Mouse (Mus musculus) liver, embryonic 13.5 days (tissue): ENCODE data around the gene Fis1. TPM values are rescaled to one million over a fixed set of nuclear protein-coding genes. Genes with fewer than 3 reads are reported as not detected.
A peak's percentile ranks its signal among the peaks of the same experiment; 100 is the strongest.

Experiments
- ATAC-seq: fragments of 200-750 bp; cut with Nextera tagmentation; 2 replicates; pipeline ENCODE4 v1.8.0; 2017; ENCODE audit warnings: low read depth, mild to moderate bottlenecking, moderate number of reproducible peaks, moderate library complexity
- DNase-seq: peaks from one replicate; pipeline ENCODE4 v3.0.0; 2022
- H3K27ac ChIP-seq: fragments of 300-500 bp; sonication (generic); 2 replicates; pipeline ENCODE4 v1.5.1; 2015; ENCODE audit warnings: moderate library complexity, mild to moderate bottlenecking, inconsistent platforms
- H3K27me3 ChIP-seq: fragments of 300-500 bp; sonication (generic); 2 replicates; pipeline ENCODE4 v1.6.1; 2015; ENCODE audit warnings: mild to moderate bottlenecking, inconsistent platforms
- H3K36me3 ChIP-seq: fragments of 300-500 bp; sonication (generic); 2 replicates; pipeline ENCODE4 v1.6.1; 2015; ENCODE audit warnings: mild to moderate bottlenecking, inconsistent platforms
- H3K4me1 ChIP-seq: fragments of 300-500 bp; sonication (generic); replicated peaks from 2 replicates; pipeline ENCODE4 v1.6.1; 2015; ENCODE audit warnings: inconsistent platforms
- H3K4me2 ChIP-seq: fragments of 300-500 bp; sonication (generic); 2 replicates; pipeline ENCODE4 v1.6.1; 2015; ENCODE audit warnings: inconsistent platforms, mild to moderate bottlenecking, moderate library complexity
- H3K4me3 ChIP-seq: fragments of 300-500 bp; sonication (generic); replicated peaks from 2 replicates; pipeline ENCODE4 v1.5.1; 2015; ENCODE audit warnings: mild to moderate bottlenecking, inconsistent platforms
- H3K9ac ChIP-seq: fragments of 300-500 bp; sonication (generic); 2 replicates; pipeline ENCODE4 v1.6.1; 2015; ENCODE audit warnings: mild to moderate bottlenecking, inconsistent platforms
- H3K9me3 ChIP-seq: fragments of 300-500 bp; sonication (generic); replicated peaks from 2 replicates; pipeline ENCODE4 v1.6.1; 2016; ENCODE audit warnings: inconsistent platforms
- WGBS: fragments of 180-500 bp; shearing (Covaris S2); methylation state at CpG from one replicate; pipeline ENCODE4 v1.1.7; 2015; ENCODE audit not compliant: insufficient replicate concordance; 5-methylcytosine and 5-hydroxymethylcytosine counted together
- polyA plus RNA-seq: library from polyadenylated mRNA; unstranded; fragments of >200 nt; fragmentation: Nextera tagmentation; extraction: Ambion mirVana; gene quantifications from 2 replicates; pipeline ENCODE4 v1.2.1, GENCODE M21; 2015

Gene Fis1
- polyA plus RNA-seq, 1 experiment from 2014 or later, result 196 TPM

DNA sequence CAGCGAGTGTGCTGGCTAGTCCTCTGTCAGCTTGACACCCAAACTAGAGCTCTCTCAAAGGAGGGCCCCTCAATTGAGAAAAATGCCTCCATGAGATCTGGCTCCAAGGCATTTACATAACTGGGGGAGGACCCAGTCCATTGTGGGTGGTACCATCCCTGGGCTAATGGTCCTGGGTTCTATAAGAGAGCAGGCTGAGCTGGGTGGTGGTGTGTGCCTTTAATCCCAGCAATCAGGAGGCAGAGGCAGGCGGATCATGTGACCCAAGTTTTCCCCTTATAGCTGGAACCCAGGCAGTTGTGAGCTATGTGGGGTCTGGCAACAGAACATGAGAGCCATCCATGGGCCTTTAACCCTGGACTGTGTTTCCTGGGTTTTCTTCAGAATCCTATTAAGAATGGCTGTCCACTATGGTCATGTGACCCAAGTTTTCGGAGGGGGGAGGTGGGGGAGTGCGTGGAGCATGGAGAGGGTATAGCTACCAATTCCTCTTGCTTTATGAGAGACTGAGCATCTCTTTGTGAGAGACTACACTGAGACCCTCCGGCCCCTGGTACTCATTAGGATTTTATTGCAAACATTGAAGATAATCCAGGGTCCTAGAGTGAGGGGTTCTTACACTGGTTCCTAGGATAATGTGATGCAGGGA lies 8.4 kb downstream of the Fis1 start:
- WGBS, result 29% methylated on average over 5 of the region's 5 CpGs
- Histone ChIP-seq H3K9ac (peak overlapping the region; percentile 84), H3K36me3 (peaks cover 40% of the 10 kb centered on the region), H3K4me2 (peak overlapping the region; percentile 82), H3K27ac (peak overlapping the region; percentile 94), H3K4me1 (peaks cover 65% of the 10 kb centered on the region), H3K4me3 (peak overlapping the region; percentile 75), H3K9me3 (no peaks in the 10 kb centered on the region), H3K27me3 (no peaks in the 10 kb centered on the region)
- DNase-seq (no peak), ATAC-seq (no peak)

DNA sequence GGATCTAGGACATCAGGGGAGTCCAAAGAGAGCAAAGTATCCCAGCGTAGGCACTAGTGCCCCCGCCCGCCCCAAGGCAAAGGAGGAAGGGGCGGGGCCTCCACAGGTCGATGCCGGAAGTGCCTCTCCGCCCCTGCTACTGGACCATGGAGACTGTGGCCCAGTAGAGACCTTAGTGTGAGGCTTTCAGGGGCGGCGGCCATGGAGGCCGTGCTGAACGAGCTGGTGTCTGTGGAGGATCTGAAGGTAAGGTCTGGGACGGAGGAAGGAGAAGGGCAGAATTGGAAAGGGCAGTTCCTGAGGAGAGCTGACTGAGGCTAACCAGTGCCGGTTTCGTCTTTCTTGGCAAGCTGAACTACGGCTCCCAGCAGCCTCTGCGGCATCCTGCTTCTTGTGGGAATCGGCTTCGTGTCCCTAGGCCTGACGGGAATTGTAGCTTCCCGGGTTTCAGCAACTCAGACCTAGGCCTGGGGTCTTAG lies 8.9 kb downstream of the Fis1 start:
- DNase-seq, result peak; percentile 86
- no peaks in the 10 kb centered on the region for H3K9me3 ChIP-seq
- ATAC-seq, result peak; percentile 82
- H3K27me3 ChIP-seq, result no peaks in the 10 kb centered on the region
- peaks cover 44% of the 10 kb centered on the region for H3K36me3 ChIP-seq
- peaks cover 71% of the 10 kb centered on the region for H3K4me1 ChIP-seq
- peak overlapping the region; percentile 82 for H3K4me2 ChIP-seq
- WGBS, result 0% methylated on average over 20 of the region's 20 CpGs
- peak overlapping the region; percentile 84 for H3K9ac ChIP-seq
- peak overlapping the region; percentile 94 for H3K27ac ChIP-seq
- peak overlapping the region; percentile 75 for H3K4me3 ChIP-seq

DNA sequence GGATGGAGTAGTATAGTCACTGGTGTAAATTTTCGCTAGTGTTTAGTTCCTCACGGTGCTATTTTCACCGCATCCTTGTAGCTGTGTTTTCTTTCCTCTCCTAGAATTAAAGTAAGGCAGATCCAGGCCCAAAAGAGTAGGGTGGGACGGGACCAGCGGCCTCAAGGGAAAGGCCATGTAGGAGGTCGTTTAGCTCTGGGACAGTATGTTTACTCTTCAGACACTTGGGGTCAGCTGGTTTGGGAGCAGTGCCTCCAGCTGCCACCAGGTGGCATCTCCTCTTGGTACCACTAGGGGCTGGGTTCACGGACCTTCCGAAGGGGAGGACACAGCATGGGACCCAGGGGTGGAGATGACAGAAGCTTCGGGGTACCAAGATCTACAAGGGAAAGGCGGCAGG lies 9.4 kb downstream of the Fis1 start:
- H3K4me2 ChIP-seq, result peak overlapping the region; percentile 82
- whole genome bisulfite sequencing, result 1% methylated on average over 10 of the region's 10 CpGs
- H3K4me1 ChIP-seq, result peaks cover 72% of the 10 kb centered on the region
- ATAC-seq (peak; percentile 58), DNase-seq (peak; percentile 78)
- peak overlapping the region; percentile 75 for H3K4me3 ChIP-seq
- peaks cover 41% of the 10 kb centered on the region for H3K36me3 ChIP-seq
- peak overlapping the region; percentile 84 for H3K9ac ChIP-seq
- H3K27me3 ChIP-seq, result no peaks in the 10 kb centered on the region
- H3K27ac ChIP-seq, result peak overlapping the region; percentile 94
- no peaks in the 10 kb centered on the region for H3K9me3 ChIP-seq

DNA sequence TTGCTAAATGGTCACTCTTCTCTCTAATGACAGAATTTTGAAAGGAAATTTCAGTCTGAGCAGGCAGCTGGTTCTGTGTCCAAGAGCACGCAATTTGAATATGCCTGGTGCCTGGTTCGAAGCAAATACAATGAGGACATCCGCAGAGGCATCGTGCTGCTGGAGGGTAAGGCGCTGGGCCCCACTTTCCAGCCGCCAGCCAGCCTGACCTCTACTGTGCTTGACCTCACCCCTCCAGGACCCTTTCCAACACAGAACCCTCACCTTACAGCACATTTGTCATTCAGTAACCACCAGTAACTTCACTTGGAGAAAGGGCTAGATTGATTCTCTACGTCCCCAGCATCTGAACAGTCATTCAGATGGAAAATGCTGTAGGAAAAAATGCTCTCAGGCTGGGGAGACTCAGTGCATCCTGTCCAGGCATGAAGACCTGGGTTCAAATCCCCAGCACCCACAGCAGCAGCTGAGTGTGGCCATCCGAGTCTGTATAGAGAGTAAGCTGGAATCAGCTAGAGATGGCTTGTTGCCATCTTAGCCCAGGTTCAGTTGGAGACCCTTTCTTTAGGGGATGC lies 10.0 kb downstream of the Fis1 start:
- Histone ChIP-seq H3K27me3 (no peaks in the 10 kb centered on the region), H3K36me3 (peaks cover 41% of the 10 kb centered on the region), H3K9ac (peak overlapping the region; percentile 84), H3K4me3 (peak overlapping the region; percentile 75), H3K27ac (peak overlapping the region; percentile 94), H3K9me3 (no peaks in the 10 kb centered on the region), H3K4me2 (peak overlapping the region; percentile 82), H3K4me1 (peaks cover 72% of the 10 kb centered on the region)
- ATAC-seq, result no peak
- 74% methylated on average over 8 of the region's 8 CpGs for WGBS
- DNase-seq, result no peak

DNA sequence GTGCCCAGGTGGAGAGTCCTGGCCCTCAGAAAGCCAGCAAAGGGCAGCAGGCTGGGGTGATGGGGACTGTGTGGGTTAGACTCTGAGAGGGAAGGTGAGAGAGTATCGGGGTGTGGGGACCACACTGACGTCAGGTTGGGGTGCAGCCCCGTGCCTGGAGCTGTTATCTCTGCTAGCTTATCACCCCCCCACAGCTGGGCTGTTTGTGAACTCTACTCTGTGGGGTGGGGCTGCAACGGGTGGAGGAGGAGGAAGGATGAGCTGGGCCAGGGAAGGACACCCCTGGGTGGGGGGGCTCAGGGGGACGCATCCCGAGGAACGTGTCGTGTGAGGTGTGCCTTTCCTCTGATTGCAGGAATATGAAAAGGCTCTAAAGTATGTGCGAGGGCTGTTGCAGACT lies 12.1 kb downstream of the Fis1 start:
- H3K27ac ChIP-seq, result peak overlapping the region; percentile 94
- peak overlapping the region; percentile 21 for H3K4me3 ChIP-seq
- H3K9ac ChIP-seq, result peak overlapping the region; percentile 67

DNA sequence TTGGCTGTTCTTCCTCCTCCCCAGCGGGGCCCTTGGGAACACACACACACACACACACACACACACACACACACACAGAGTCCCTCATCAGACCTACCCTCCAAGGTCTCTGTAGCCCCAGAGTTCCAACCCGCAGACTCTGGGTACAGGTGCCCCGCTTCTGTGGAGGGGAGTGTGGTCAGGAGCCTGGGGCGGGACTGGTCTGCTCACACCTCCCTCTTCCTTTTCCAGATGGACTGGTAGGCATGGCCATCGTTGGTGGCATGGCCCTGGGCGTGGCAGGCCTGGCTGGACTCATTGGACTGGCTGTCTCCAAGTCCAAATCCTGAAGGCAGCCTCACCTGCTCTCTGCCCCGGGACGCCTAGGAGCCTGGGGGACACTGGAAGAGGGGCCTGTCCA lies 12.6 kb downstream of the Fis1 start:
- no peak for DNase-seq

More for the DNA sequence above, 12.1 kb downstream of the Fis1 start:
- H3K4me1 ChIP-seq, result peaks cover 61% of the 10 kb centered on the region
- H3K36me3 ChIP-seq, result peaks cover 41% of the 10 kb centered on the region
- no peaks in the 10 kb centered on the region for H3K27me3 ChIP-seq
- 38% methylated on average over 9 of the region's 9 CpGs for WGBS
- no peaks in the 10 kb centered on the region for H3K9me3 ChIP-seq
- H3K4me2 ChIP-seq, result peak overlapping the region; percentile 61
- peak; percentile 85 for ATAC-seq
- DNase-seq, result peak; percentile 84

DNA sequence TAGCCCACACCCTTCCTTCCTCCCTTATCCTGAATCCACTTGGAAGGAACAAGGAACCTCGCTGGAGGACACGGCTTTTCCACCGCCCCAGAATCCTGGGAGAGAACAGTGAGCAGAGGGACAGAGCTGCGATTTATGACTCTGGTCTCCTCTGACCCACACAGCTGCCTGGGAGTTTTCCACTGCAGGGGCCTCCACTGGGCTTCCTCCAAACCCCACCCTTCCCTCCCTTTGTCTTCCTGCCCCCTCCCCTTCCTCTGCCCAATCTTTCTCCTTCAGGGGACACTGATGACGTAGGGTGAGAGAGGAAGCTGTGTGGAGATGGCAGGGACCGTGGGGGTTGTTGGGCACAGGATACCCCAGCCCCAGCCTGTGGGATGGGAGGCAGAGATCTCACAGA lies 13.3 kb downstream of the Fis1 start, which contains the start of gene Cldn15:
Gene Cldn15 (plus strand): TSS at position 286 of the 400 bp plus-strand sequence.
- H3K27me3 ChIP-seq, result no peaks in the 10 kb centered on the region
- peak within 1 kb of the TSS; percentile 94 for H3K27ac ChIP-seq
- ATAC-seq (no peak), DNase-seq (no peak)
- peak within 1 kb of the TSS; percentile 61 for H3K4me2 ChIP-seq
- peak within 1 kb of the TSS; percentile 21 for H3K4me3 ChIP-seq
- peaks cover 41% of the 10 kb centered on the region for H3K36me3 ChIP-seq
- peaks cover 54% of the 10 kb centered on the region for H3K4me1 ChIP-seq
- H3K9ac ChIP-seq, result peak within 1 kb of the TSS; percentile 67
- WGBS, result 50% methylated on average over 6 of the region's 6 CpGs
- no peaks in the 10 kb centered on the region for H3K9me3 ChIP-seq

More for the DNA sequence above, 12.6 kb downstream of the Fis1 start:
- 69% methylated on average over 8 of the region's 8 CpGs for WGBS
- H3K27ac ChIP-seq, result peak overlapping the region; percentile 94
- peaks cover 41% of the 10 kb centered on the region for H3K36me3 ChIP-seq
- peak overlapping the region; percentile 67 for H3K9ac ChIP-seq
- peaks cover 61% of the 10 kb centered on the region for H3K4me1 ChIP-seq
- H3K4me3 ChIP-seq, result peak overlapping the region; percentile 21
- peak; percentile 28 for ATAC-seq
- H3K4me2 ChIP-seq, result peak overlapping the region; percentile 61
- H3K27me3 ChIP-seq, result no peaks in the 10 kb centered on the region
- H3K9me3 ChIP-seq, result no peaks in the 10 kb centered on the region

DNA sequence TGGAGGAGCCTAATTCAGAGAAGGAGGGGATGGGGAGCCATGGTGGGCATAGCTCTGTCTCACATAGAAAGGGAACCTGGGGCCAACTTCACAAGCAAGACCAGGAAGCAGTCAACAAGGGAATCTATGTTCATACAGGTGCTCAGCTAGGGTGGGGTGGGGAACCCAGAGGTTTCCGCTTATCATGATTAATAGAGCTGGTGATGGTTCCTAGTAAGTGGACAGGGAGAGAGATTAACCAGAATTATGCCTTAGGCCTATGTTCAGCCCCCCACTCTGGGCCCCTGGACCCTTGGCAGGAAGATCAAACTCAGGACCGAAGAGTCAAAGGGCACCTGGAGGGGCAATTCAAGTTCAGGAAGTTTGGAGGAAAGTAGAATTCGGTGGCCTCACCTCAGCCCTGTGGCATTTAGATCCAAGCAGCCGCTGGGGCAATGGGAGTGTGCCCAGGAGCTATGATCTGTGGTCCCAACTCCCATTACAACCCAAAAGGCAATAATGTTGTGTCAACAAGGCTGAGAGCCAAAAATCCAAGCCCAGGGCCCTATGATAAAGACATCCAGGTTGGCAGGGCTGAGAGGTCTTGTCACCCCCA lies 13.9 kb downstream of the Fis1 start:
- Histone ChIP-seq H3K4me1 (peaks cover 49% of the 10 kb centered on the region), H3K9me3 (no peaks in the 10 kb centered on the region), H3K27ac (peak overlapping the region; percentile 94), H3K9ac (peak overlapping the region; percentile 67; the same call in 1 of the 2 replicates), H3K36me3 (peaks cover 41% of the 10 kb centered on the region), H3K4me3 (no peak overlapping the region), H3K27me3 (no peaks in the 10 kb centered on the region), H3K4me2 (peak overlapping the region; percentile 17; the same call in 1 of the 2 replicates)
- WGBS, result 83% methylated on average over 4 of the region's 4 CpGs
- DNase-seq (no peak), ATAC-seq (no peak)

DNA sequence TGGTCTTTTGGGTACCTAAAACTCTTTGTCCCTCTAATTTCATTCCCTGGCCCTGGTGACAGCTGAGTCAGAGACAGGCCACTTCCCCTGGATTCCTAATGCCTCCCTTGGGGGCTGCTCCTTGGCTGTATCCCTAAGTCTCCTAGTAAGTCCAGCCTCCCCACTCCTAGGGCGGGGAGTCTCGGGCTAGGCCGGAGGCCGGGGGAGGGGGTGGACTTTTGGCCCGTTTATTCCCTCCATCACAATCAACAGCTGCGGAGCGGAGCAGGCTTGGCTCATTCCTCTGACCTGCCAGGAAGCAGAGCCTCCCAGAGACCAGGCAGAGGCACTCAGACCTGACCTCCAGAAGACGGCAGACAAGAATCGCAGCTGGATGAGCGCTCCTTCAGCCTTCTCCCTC lies 14.5 kb downstream of the Fis1 start:
- Histone ChIP-seq H3K9me3 (no peaks in the 10 kb centered on the region), H3K4me1 (peaks cover 49% of the 10 kb centered on the region), H3K36me3 (peaks cover 41% of the 10 kb centered on the region), H3K9ac (no peak overlapping the region), H3K4me3 (no peak overlapping the region), H3K27me3 (no peaks in the 10 kb centered on the region), H3K4me2 (no peak overlapping the region), H3K27ac (peak overlapping the region; percentile 94)
- DNase-seq (no peak), ATAC-seq (no peak)
- 72% methylated on average over 10 of the region's 10 CpGs for WGBS

DNA sequence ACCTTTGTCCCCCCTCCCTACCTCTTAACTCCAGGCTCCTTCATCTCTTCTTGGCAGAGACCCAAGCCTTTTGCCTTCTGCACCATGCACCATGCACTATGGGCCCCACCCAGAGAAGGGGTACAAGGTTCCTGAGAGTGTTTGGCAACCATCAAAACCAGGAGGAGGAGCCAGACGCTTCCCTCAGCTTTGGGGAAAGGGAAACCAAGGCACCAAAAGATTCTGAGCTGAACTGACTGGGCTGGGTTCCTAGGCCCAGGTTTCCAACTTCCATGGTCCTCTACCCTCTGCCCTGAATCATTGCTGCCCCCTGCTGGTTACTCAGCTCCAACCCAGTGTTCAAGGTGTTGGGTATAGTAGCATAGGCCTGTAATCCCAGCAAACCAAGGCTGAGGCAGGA lies 17.6 kb downstream of the Fis1 start:
- no peak overlapping the region for H3K4me2 ChIP-seq
- H3K9me3 ChIP-seq, result no peaks in the 10 kb centered on the region
- DNase-seq, result peak; percentile 69
- no peak overlapping the region for H3K9ac ChIP-seq
- peaks cover 12% of the 10 kb centered on the region for H3K36me3 ChIP-seq
- H3K4me3 ChIP-seq, result no peak overlapping the region
- H3K4me1 ChIP-seq, result peaks cover 18% of the 10 kb centered on the region
- WGBS, result 47% methylated on average over 1 of the region's 1 CpGs
- ATAC-seq, result peak; percentile 67
- H3K27me3 ChIP-seq, result peaks cover 3% of the 10 kb centered on the region; the same call in 1 of the 2 replicates
- no peak overlapping the region for H3K27ac ChIP-seq

DNA sequence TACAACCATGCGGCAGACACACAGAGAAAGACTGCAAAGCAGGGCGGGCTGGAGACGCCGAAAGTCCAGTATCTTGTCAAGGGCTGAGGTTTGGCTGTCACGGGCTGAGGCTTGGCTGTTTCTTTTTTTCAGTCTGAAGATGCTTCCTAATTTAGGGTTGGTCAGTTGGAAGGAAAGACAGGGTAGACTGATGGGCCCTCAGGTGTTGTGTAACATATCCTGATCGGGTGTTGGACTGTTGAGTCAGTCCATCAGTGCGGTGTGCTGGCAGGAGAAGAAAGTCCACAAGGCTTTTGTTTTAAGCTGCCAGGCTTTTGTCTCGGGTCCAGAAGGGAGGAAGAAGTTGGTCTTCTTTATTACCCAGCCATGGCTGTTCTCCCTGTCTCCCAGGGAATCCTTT lies 20.6 kb downstream of the Fis1 start:
- Histone ChIP-seq H3K4me2 (no peak overlapping the region), H3K9ac (no peak overlapping the region), H3K4me3 (no peak overlapping the region), H3K4me1 (no peaks in the 10 kb centered on the region; the same call in 1 of the 2 replicates), H3K9me3 (no peaks in the 10 kb centered on the region), H3K27ac (no peak overlapping the region), H3K36me3 (no peaks in the 10 kb centered on the region), H3K27me3 (peaks cover 3% of the 10 kb centered on the region; the same call in 1 of the 2 replicates)
- 23% methylated on average over 8 of the region's 8 CpGs for WGBS
- ATAC-seq (no peak), DNase-seq (no peak)
